Mouse (Mus musculus): ENCODE measurements around the gene Wwox.

Wwox gene

GRCm38 (mm10) chr8:114675151-114675550, 235.7 kb downstream of the Wwox start:
- no peak for DNase-seq

GRCm38 (mm10) chr8:114676918-114677317, 237.5 kb downstream of the Wwox start:
- DNase-seq: no peak

GRCm38 (mm10) chr8:114677551-114678127, 238.2 kb downstream of the Wwox start:
- no peak for DNase-seq

- no peak for DNase-seq
Measured at GRCm38 (mm10) chr8:114679386-114680098, 240.1 kb downstream of the Wwox start.

DNA sequence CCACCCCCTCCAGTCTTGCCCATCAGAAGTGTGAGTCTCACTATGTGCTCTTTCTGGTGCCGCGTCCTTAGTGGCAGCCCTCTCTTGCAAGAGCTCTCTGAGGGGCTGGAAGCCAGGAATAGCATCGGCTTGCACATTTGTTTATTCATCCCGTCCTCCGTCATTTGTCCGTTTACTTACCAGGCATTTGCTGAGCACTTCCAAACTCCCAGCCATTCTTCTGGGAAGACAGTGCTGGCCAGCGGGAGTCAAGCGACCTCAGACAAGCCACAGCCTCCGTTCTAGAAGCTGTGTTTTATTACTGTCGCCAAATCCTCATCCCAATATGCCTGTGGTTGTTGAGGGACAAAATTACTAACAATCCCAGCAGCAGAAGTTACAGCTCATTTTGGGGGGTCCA, 241.7 kb downstream of the Wwox start:
- DNase-seq: no peak

GRCm38 (mm10) chr8:114682166-114682565, 242.7 kb downstream of the Wwox start:
- no peak for DNase-seq

GRCm38 (mm10) chr8:114684046-114684702, 244.7 kb downstream of the Wwox start:
- DNase-seq: no peak

DNA sequence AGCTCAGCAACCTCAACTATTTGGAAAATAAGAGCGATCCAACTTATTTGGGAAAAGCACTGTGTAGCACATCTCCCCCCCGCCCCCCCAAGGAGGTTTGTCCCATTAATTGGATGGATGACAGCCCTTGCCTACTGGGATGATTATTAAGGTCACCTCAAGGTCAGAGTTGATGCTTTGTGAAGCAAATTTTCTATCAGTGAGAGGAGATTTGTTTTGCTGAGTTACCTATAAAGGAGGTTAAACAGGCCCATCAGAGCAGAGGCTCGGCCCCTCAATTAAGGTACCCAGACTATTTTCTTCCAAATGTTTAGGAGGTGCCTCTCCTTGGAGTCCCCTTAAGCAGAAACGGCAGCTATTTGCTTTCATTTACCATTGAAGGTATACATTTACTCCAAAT, 247.0 kb downstream of the Wwox start:
- DNase-seq: no peak

- DNase-seq: no peak
Measured at GRCm38 (mm10) chr8:114688732-114689131, 249.3 kb downstream of the Wwox start.

- no peak for DNase-seq
Measured at GRCm38 (mm10) chr8:114694566-114695198, 255.2 kb downstream of the Wwox start.

- DNase-seq: no peak
Measured at GRCm38 (mm10) chr8:114703517-114703916, 264.1 kb downstream of the Wwox start.

DNA sequence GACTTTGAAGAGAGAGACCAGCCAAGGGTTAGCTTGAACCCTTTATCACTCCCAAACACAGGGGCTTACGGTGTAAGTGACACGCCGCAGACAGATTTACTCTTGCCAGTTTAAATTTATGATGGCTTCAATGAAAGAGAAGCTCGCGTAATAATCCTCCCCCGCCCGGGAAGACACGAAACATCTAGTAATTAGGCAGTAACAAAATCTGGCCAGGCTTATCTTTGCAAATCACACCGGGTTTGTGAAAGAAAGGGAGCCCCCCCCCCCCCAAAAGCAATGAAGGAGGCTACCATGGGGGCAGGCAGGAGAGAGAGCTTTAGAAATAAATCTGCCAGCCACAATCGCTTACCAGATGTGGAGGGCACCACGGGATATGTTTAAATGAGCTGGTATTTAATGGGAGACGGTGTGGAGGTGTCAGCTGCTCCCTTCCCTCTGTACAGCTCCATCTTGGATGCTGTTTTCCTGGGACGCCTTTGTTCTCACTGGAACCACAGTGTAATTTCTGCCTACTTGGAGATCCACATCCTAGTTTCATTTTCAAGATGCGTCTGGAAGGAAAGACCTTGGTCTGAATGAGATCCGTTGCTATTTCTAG, 268.2 kb downstream of the Wwox start:
- DNase-seq: no peak

- DNase-seq: peak; percentile 25
Measured at GRCm38 (mm10) chr8:114715318-114716070, 276.0 kb downstream of the Wwox start.

DNA sequence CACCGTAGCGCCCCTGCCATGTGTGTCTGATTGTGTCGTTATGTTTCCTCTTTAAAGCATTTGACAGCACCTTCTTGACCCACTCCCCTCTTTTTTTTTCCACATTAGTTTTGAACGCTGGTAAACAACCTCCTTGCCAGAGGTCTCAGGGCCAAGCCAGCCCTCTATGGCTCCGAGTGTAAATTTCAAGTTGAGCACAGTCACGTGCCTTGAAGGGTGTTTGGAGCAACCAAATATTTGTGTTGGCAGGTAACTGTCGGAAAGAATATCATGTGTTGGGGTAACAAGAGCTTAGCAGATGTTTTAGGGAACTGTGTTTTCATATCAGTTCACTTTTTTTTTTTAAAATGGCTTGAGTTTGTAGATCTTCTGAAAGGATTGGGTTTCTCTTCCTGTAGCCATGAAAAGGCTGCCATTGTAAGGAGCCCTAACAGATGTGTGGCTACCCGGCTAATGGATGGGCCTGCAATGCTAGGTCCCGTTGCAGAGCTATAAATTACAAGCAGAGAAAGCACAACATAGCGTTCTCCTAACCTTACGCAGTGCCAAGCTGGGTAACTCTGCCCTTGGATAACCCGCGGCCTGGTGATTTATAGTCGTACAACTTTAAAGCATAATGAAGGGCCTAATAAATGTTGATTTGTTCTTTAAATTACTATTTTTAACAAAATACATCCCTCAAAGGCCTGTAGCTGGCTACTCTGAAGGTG, 277.2 kb downstream of the Wwox start:
- DNase-seq: no peak

DNA sequence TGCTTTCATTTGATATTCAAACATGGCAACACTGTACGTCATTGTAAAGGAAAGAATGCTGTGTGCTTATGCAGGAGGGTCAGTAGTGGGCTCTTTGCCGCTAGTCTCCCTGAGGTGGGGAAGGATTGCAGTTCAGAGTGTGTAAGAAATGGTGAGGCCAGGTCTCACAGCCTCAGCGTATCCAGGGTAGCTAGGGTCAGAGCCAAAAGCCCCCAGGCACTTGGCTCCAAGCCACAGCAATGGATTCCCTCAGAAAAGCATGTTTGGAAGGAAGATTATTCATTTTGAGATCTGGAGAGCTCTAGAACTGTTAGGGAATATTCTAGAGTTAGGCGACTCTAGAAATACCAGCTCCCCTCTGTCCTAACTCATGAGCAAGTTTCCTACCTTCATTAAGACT, 279.4 kb downstream of the Wwox start:
- DNase-seq: no peak

- no peak for DNase-seq
Measured at GRCm38 (mm10) chr8:114722611-114723010, 283.2 kb downstream of the Wwox start.

- no peak for DNase-seq
Measured at GRCm38 (mm10) chr8:114731260-114732140, 292.0 kb downstream of the Wwox start.

GRCm38 (mm10) chr8:114743185-114743915, 303.9 kb downstream of the Wwox start:
- DNase-seq: peak; percentile 18

DNA sequence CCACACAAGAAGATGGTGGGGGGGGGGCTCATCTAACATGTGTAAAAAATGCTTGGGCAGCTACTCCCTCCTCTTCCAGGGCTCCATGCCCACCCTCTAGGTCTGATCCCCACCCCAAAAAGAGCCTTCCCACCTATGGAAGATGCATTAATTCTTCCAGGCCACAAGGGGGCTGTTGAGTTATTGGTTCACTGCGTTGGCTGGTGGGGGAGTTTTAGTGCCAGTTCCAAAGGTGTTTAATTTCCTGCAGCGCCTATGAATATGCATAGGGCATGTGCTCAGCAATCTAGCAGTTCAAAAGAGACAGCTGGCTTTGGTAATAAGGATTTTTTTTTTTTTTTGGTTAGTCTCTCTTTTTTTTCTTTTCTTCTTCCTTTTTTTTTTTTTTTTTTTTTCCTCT, 306.9 kb downstream of the Wwox start:
- DNase-seq: no peak
